Mouse (Mus musculus) effector memory CD4-positive, alpha-beta T cell, adult 7 months (primary cell): ENCODE data around the gene Olfr644. TPM values are rescaled to one million over a fixed set of nuclear protein-coding genes. Genes with fewer than 3 reads are reported as not detected.

ENCODE experiments used
- polyA plus RNA-seq: library from polyadenylated mRNA; unstranded; fragments of 100-300 nt; shearing (Covaris generic); gene quantifications from one replicate; pipeline ENCODE4 v1.2.1, GENCODE M21; 2017

Olfr644 gene
- not detected for polyA plus RNA-seq

DNA sequence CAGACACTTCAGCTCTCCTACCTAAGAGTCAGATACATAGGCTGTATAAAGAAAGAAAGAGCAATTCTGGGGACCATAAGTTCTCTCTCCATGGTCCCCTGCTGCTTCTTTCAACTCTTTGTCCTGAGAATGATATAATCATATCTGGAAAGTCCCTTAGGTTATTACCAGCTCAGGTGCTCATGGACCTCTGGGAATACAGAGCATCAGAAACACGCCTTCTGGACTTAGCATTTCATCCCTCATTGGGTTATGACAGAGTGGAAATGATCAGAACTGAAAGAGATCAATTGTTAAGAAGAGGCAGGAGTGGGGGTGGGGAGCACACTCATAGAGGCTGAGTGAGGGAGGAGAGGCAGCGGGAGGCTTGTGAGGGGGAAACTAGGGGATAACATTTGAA lies at the start of gene Olfr644:
Gene Olfr644 (minus strand): TSS at position 101 of the 400 bp plus-strand sequence.

DNA sequence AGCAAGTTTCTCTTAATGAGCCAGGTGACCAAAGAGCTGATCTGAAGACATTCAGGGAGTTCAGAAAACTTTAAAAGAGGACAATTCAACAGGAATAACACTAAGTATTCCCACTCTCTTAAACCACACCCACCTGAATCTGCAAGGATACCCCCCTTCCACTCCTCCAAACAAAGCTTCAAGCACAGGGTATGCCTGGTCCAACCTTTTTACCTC lies 33.0 kb upstream of the Olfr644 start, which contains the start of gene Olfr646:
Gene Olfr646 (plus strand): TSS at position 117 of the 216 bp plus-strand sequence.

DNA sequence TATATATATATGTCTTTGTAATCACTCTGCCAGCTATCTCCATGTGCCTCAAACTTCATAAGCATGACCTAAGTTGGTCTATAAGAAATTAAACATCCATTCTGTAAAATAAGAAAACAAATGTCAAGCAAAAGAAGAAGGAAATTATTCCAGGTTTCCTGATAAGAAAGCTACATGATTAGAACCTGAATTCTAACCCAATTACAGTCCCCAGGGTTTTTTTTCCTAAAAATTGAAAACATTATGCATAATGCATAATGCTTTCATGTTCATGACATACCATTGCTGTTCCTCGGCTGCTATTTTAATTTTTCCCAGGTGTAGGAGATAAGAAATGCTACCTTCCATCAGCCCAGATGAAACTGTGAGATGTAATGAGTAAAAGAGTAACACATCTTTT lies 13.7 kb upstream of the Olfr644 start, which contains the start of gene Olfr645:
Gene Olfr645 (minus strand): TSS at position 101 of the 400 bp plus-strand sequence.

DNA sequence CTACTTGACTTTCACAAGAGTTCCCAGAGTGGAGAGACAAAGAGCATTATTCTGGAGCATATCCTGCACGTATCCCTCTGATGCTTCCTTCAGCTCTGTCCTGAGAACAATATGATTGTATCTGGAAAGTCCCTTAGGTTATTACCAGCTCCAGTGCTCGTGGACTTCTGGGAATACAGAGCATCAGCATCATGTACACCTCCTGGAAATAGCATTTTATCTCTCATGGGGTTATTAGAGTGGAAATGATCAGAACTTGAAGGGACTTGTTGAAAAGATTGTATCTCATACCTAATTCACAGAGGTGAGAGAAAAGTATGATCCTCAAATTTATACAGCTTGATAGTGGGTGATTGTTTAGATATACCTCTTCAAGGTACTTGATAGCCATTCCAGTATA lies 10.3 kb downstream of the Olfr644 start, which contains the start of gene 4930516K23Rik:
Gene 4930516K23Rik (minus strand): TSS at position 101 of the 400 bp plus-strand sequence.

DNA sequence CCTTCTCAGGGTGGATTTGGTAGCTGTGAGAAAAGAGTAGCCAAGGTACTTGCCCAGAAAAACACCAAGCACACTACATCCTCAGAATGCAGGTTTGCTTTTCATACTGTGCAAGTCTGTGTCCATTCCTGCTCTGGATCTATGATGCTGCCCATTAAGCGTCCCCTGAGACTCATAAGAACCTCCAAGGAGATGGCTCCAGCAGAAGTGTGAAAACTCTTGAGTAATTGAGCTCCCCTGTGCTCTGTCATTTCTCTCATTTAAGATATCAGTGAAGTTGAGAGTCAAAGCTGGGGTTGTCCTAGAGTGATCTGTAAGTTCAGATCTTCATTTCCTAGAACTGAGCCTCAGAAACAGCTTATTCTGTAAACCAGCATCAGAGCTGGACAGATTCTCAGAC lies 19.1 kb downstream of the Olfr644 start, which contains the start of gene Olfr642:
Gene Olfr642 (minus strand): TSS at position 101 of the 400 bp plus-strand sequence.

DNA sequence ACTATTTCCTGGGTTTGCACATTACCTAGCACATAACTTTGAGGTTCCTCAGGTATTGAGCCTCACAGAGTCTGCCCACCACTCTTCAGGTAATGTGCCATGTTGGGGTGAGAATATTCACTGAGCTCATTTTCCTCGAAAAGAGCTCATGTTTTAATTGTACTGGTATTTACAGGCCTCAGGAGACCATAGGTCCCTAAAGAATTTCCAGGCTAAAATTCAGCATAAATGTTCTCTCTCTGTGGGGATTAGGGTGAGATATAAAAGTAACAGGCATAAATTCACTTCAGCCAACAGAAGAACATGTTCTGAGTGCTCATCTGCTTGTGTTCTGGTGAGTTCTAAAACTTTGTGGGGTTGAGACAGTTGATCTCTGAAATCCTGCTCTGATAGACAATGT lies 36.5 kb downstream of the Olfr644 start, which contains the start of gene Olfr641:
Gene Olfr641 (plus strand): TSS at position 301 of the 400 bp plus-strand sequence.

DNA sequence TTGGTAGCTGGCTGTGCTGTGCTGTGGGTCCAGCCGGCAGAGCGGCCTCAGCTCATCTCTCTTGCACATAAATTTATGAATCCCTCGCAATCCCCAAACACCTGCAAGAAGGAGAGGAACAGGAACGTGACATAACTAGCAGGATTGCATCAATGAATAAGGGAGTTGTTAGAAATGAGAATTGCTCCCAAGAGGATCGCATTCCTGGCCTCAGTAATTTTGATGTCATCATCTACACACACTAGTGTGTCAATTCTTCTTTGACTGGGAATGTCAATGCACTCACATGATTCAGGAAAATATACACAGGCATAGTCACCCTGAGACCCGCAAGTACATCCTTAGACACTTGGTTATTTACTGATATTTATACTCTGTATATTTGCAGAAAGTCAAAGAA lies 46.2 kb downstream of the Olfr644 start, which contains the start of gene Olfr640:
Gene Olfr640 (minus strand): TSS at position 101 of the 400 bp plus-strand sequence.

DNA sequence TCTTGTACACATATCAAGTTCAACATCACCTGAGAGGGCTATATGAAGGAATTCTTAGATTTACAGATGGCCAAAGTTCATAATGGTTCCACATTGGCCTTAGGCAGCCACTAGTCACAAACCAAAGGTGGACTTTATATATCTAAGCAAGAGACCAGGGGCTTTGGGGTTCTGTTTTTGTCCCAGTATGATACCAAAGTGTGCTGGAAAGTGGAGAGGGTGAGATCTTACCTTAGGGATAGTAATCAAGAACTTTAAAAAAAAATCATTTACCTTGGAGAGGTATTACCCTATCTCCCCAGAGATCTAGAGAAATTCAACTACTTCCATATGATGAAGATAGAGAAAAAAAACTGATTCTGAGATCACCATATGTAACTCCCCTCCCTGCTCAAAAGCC lies 54.5 kb downstream of the Olfr644 start, which contains the start of gene Olfr639:
Gene Olfr639 (minus strand): TSS at position 101 of the 400 bp plus-strand sequence.

Other genes with a start within 250 kb of the Olfr644 start
- gene Hbb-bs, start 243.8 kb downstream of the Olfr644 start, polyA plus RNA-seq: 4.4 TPM
- gene Hbb-bh2, start 231.3 kb downstream of the Olfr644 start, polyA plus RNA-seq: not detected
- 0.65 TPM for gene Hbb-bh1, start 228.7 kb downstream of the Olfr644 start, polyA plus RNA-seq
- not detected for gene Hbb-y, start 218.7 kb downstream of the Olfr644 start, polyA plus RNA-seq
- gene Olfr66, start 185.6 kb downstream of the Olfr644 start, polyA plus RNA-seq: not detected
- gene Olfr64, start 177.4 kb downstream of the Olfr644 start, polyA plus RNA-seq: not detected
- gene Olfr65, start 168.4 kb downstream of the Olfr644 start, polyA plus RNA-seq: not detected
- not detected for gene Olfr631, start 143.0 kb downstream of the Olfr644 start, polyA plus RNA-seq
- gene Olfr632, start 137.5 kb downstream of the Olfr644 start, polyA plus RNA-seq: 0.43 TPM
- not detected for gene Olfr633, start 127.4 kb downstream of the Olfr644 start, polyA plus RNA-seq
- 0.09 TPM for gene Olfr635, start 100.7 kb downstream of the Olfr644 start, polyA plus RNA-seq
- gene Olfr638, start 73.1 kb downstream of the Olfr644 start, polyA plus RNA-seq: not detected
- not detected for gene Olfr639, start 54.6 kb downstream of the Olfr644 start, polyA plus RNA-seq
- gene Olfr640, start 46.3 kb downstream of the Olfr644 start, polyA plus RNA-seq: not detected
- not detected for gene Olfr641, start 36.4 kb downstream of the Olfr644 start, polyA plus RNA-seq
- not detected for gene Olfr642, start 19.2 kb downstream of the Olfr644 start, polyA plus RNA-seq
- gene 4930516K23Rik, start 10.4 kb downstream of the Olfr644 start, polyA plus RNA-seq: 0.72 TPM
- gene Olfr645, start 13.6 kb upstream of the Olfr644 start, polyA plus RNA-seq: not detected
- gene Olfr646, start 33.0 kb upstream of the Olfr644 start, polyA plus RNA-seq: 0.96 TPM
- gene Ubqln5, start 58.0 kb upstream of the Olfr644 start, polyA plus RNA-seq: not detected
- not detected for gene Olfr643, start 65.5 kb upstream of the Olfr644 start, polyA plus RNA-seq
- gene Ubqln3, start 71.4 kb upstream of the Olfr644 start, polyA plus RNA-seq: not detected
- gene Ubqlnl, start 78.7 kb upstream of the Olfr644 start, polyA plus RNA-seq: not detected
- gene Olfm5, start 93.0 kb upstream of the Olfr644 start, polyA plus RNA-seq: not detected
- not detected for gene Olfr648, start 111.5 kb upstream of the Olfr644 start, polyA plus RNA-seq
- not detected for gene Olfr649, start 124.1 kb upstream of the Olfr644 start, polyA plus RNA-seq
- gene Trim6, start 146.9 kb upstream of the Olfr644 start, polyA plus RNA-seq: 2.3 TPM
- 33.2 TPM for gene Trim34a, start 172.6 kb upstream of the Olfr644 start, polyA plus RNA-seq
- gene Trim5, start 216.2 kb upstream of the Olfr644 start, polyA plus RNA-seq: 20.3 TPM
- gene Trim12a, start 243.6 kb upstream of the Olfr644 start, polyA plus RNA-seq: 118 TPM